Mouse (Mus musculus) spleen, embryonic (tissue): ENCODE measurements at regions not wholly inside any gene's neighbourhood (a gene's known extent, or its start where the extent isn't known, plus 50 kb on each side); places are given as distances from the start of the nearest gene placed in this dataset.

ENCODE experiments used
- CTCF ChIA-PET: fragments of 350-600 bp; sonication (Branson Sonifier 250); formaldehyde crosslinking; loops from one replicate; lab custom pipeline; 2022; lab: Charles Lee

DNA sequence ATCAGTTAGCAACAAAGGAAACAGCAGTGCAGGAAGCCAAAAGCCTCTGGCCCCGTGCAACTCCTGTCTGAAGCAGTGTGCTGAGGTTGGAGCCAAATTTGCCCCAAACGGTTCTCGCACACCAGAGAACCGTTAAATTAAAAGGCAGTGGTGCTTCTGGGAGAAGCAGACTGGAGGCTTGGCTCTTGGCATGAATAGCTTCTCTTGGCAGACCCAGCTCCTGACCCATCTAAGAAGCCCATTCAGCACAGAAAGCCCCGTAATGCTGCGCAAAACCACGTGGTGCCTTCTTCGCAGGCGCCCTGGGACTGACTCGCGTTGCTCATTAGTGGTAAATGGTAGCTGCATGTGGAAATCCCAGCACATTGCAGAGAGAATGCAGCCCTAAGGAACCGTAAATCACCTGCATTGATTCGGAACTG lies 340.2 kb upstream of the Slc24a2 start:
- CTCF ChIA-PET = no interaction called here

DNA sequence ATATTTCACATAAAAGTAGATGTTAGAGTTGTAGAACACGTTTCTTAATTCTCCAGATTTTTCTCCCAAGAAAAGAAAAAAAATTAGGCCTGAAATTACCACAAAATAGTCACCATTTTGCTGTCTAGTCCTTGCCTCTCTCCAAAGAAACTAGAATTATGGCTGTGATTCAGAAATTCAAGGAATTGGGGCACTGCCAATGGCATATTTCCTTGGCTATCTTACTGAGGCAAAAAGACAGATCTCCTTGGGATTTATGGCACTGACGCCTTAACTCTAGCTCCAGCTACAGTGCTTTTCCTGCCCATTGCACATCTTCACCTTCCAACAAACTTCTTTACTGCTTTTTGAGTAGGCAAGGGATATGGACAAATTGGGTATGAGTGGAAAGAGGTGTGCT lies 336.3 kb upstream of the Slc24a2 start:
- CTCF ChIA-PET = no interaction called here

DNA sequence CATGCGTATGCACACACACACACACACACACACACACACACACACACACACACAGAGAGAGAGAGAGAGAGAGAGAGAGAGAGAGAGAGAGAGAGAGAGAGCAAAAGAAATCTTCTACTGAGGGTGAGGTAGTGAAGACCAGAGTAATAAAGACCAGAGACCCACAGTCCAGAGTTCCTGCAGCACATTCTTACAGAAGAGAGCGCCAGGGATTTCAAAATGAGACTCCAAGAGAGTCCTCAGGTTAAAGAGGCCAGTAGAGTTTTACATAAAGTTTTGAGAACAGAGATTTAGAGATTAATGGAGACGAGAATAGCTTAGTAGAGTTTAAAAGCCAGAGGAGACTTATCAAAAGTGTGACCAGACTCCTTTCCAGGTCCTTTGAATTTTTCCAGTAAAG lies 324.6 kb upstream of the Slc24a2 start:
- CTCF ChIA-PET = interaction anchor here (0.8 kb wide), 1 partner anchor 200 kb away, joined by 8 read pairs; no protein-coding TSS in a partner anchor
